Mouse (Mus musculus) liver, embryonic 14.5 days (tissue): ENCODE measurements around the gene Btbd9. TPM values are rescaled to one million over a fixed set of nuclear protein-coding genes. Genes with fewer than 3 reads are reported as not detected.

ENCODE experiments used
- ATAC-seq: fragments of 200-750 bp; cut with Nextera tagmentation; 2 replicates; pipeline ENCODE4 v1.8.0; 2017; ENCODE audit warnings: moderate number of reproducible peaks, mild to moderate bottlenecking, moderate library complexity; ENCODE audit not compliant: insufficient read depth
- DNase-seq, 3 experiments: peaks; one replicate each; pipeline ENCODE4 v3.0.0-alpha.2; 2012 to 2013; ENCODE audit warnings: low read depth in 3 of 3, low spot score in 3 of 3
- H3K27ac ChIP-seq: fragments of 300-500 bp; sonication (generic); 2 replicates; pipeline ENCODE4 v1.5.1; 2014; ENCODE audit warnings: moderate library complexity, mild to moderate bottlenecking, control low read depth, inconsistent platforms
- H3K27me3 ChIP-seq: fragments of 300-500 bp; sonication (generic); 2 replicates; pipeline ENCODE4 v1.6.1; 2014; ENCODE audit warnings: mild to moderate bottlenecking, low read length, moderate library complexity; ENCODE audit not compliant: control insufficient read depth, insufficient read depth
- H3K36me3 ChIP-seq: fragments of 300-500 bp; sonication (generic); replicated peaks from 2 replicates; pipeline ENCODE4 v1.6.1; 2014; ENCODE audit warnings: low read depth; ENCODE audit not compliant: control insufficient read depth, insufficient read depth
- H3K4me1 ChIP-seq, 2 experiments: fragments of 200-500 bp in 1 of 2; fragments of 300-500 bp in 1 of 2; sonication (generic) in 1 of 2; replicated peaks; 2 replicates each; pipeline ENCODE4 v1.6.1; 2012 to 2014; ENCODE audit warnings: antibody characterized with exemption in 1 of 2, inconsistent platforms in 1 of 2, low read length in 1 of 2; ENCODE audit not compliant: control insufficient read depth in 2 of 2, insufficient read depth in 2 of 2
- H3K4me2 ChIP-seq: fragments of 300-500 bp; sonication (generic); 2 replicates; pipeline ENCODE4 v1.6.1; 2014; ENCODE audit warnings: low read depth, mild to moderate bottlenecking, control low read depth, moderate library complexity
- H3K4me3 ChIP-seq, 2 experiments: fragments of 200-500 bp in 1 of 2; fragments of 300-500 bp in 1 of 2; sonication (generic) in 1 of 2; 2 replicates each; pipeline ENCODE4 v1.5.1; 2012 to 2014; ENCODE audit warnings: low read depth in 2 of 2, low read length in 2 of 2, mild to moderate bottlenecking in 2 of 2, control low read depth in 1 of 2, inconsistent platforms in 1 of 2, moderate library complexity in 1 of 2; ENCODE audit not compliant: insufficient read depth in 1 of 2
- H3K9ac ChIP-seq: fragments of 300-500 bp; sonication (generic); replicated peaks from 2 replicates; pipeline ENCODE4 v1.6.1; 2014; ENCODE audit warnings: mild to moderate bottlenecking, control low read depth, moderate library complexity
- H3K9me3 ChIP-seq: fragments of 300-500 bp; sonication (generic); 2 replicates; pipeline ENCODE4 v1.6.1; 2016; ENCODE audit warnings: low read length, mixed read lengths; ENCODE audit not compliant: control insufficient read depth
- CTCF ChIP-seq: IDR thresholded peaks from 2 replicates; pipeline ENCODE4 v1.5.1; 2016; ENCODE audit warnings: antibody characterized with exemption, low read depth, control low read depth
- EP300 ChIP-seq: IDR thresholded peaks from 2 replicates; pipeline ENCODE4 v1.6.1; 2016; ENCODE audit warnings: antibody characterized with exemption, low read depth
- WGBS: fragments of 180-500 bp; shearing (Covaris S2); extraction: QIAGEN DNeasy Blood & Tissue Kit; methylation state at CpG from one replicate; pipeline ENCODE4 v1.1.7; 2014; ENCODE audit not compliant: insufficient replicate concordance; 5-methylcytosine and 5-hydroxymethylcytosine counted together
- polyA plus RNA-seq, 2 experiments: library from polyadenylated mRNA; depleted of rRNA in 1 of 2; stranded (reverse) in 1 of 2; unstranded in 1 of 2; fragments of >200 nt; fragmentation: Nextera tagmentation in 1 of 2; extraction: Ambion mirVana in 1 of 2; gene quantifications; 2 replicates each; pipeline versions ENCODE4 v1.2.1 to v1.2.3; 2012 to 2014

Btbd9 gene
- polyA plus RNA-seq, 2 experiments, result 2.7 to 9.6 TPM

- Histone ChIP-seq H3K9ac (no peak overlapping the region), H3K36me3 (no peaks in the 10 kb centered on the region), H3K4me3 (no peak overlapping the region), H3K27me3 (no peaks in the 10 kb centered on the region), H3K9me3 (no peaks in the 10 kb centered on the region), H3K27ac (no peak overlapping the region), H3K4me2 (no peak overlapping the region), H3K4me1 (no peaks in the 10 kb centered on the region)
- ATAC-seq (no peak), DNase-seq (no peak)
- TF ChIP-seq CTCF, result no peak
- TF ChIP-seq EP300, result no peak
- WGBS, result 59% methylated on average over 4 of the region's 4 CpGs
Observed at GRCm38 (mm10) chr17:30312688-30313087, 263.6 kb downstream of the Btbd9 start.

- Histone ChIP-seq H3K4me2 (no peak overlapping the region), H3K27ac (no peak overlapping the region), H3K4me3 (no peak overlapping the region), H3K36me3 (no peaks in the 10 kb centered on the region), H3K4me1 (no peaks in the 10 kb centered on the region), H3K27me3 (no peaks in the 10 kb centered on the region), H3K9ac (no peak overlapping the region), H3K9me3 (no peaks in the 10 kb centered on the region)
- TF ChIP-seq EP300 (no peak), CTCF (no peak)
- DNase-seq (no peak), ATAC-seq (no peak)
- WGBS, result 64% methylated on average over 4 of the region's 4 CpGs
Observed at GRCm38 (mm10) chr17:30309627-30310026, 266.7 kb downstream of the Btbd9 start.

- Histone ChIP-seq H3K4me3 (no peak overlapping the region), H3K9ac (no peak overlapping the region), H3K9me3 (no peaks in the 10 kb centered on the region), H3K27ac (no peak overlapping the region), H3K27me3 (no peaks in the 10 kb centered on the region), H3K4me2 (no peak overlapping the region), H3K4me1 (no peaks in the 10 kb centered on the region), H3K36me3 (no peaks in the 10 kb centered on the region)
- TF ChIP-seq CTCF (no peak), EP300 (no peak)
- WGBS, result 71% methylated on average over 4 of the region's 4 CpGs
- DNase-seq, result no peak
- no peak for ATAC-seq
Observed at GRCm38 (mm10) chr17:30308889-30309288, 267.4 kb downstream of the Btbd9 start.

GRCm38 (mm10) chr17:30308317-30308716 lies 268.0 kb downstream of the Btbd9 start:
- WGBS, result 79% methylated on average over 13 of the region's 13 CpGs
- H3K9me3 ChIP-seq, result no peaks in the 10 kb centered on the region

GRCm38 (mm10) chr17:30307168-30307567 lies 269.1 kb downstream of the Btbd9 start:
- Histone ChIP-seq H3K36me3 (no peaks in the 10 kb centered on the region), H3K27ac (no peak overlapping the region), H3K9me3 (no peaks in the 10 kb centered on the region), H3K4me3 (no peak overlapping the region), H3K4me1 (no peaks in the 10 kb centered on the region), H3K9ac (no peak overlapping the region), H3K4me2 (no peak overlapping the region), H3K27me3 (no peaks in the 10 kb centered on the region)
- TF ChIP-seq CTCF, result no peak
- no peak for TF ChIP-seq EP300
- DNase-seq (no peak), ATAC-seq (no peak)
- WGBS, result 68% methylated on average over 10 of the region's 10 CpGs

More at GRCm38 (mm10) chr17:30308317-30308716, 268.0 kb downstream of the Btbd9 start:
- Histone ChIP-seq H3K4me3 (no peak overlapping the region), H3K4me1 (no peaks in the 10 kb centered on the region), H3K9ac (no peak overlapping the region), H3K36me3 (no peaks in the 10 kb centered on the region), H3K27me3 (no peaks in the 10 kb centered on the region), H3K4me2 (no peak overlapping the region), H3K27ac (no peak overlapping the region)
- TF ChIP-seq EP300, result no peak
- no peak for TF ChIP-seq CTCF
- ATAC-seq (no peak), DNase-seq (no peak)
